Mouse (Mus musculus) heart, adult 2 months (tissue): ENCODE measurements at regions not wholly inside any gene's neighbourhood (a gene's known extent, or its start where the extent isn't known, plus 50 kb on each side); places are given as distances from the start of the nearest gene placed in this dataset.

ENCODE experiments used
- CTCF ChIP-seq: fragments of 200-600 bp; IDR thresholded peaks from 2 replicates; pipeline ENCODE4 v1.8.1; 2022; ENCODE audit warnings: antibody characterized with exemption, mild to moderate bottlenecking, moderate library complexity
- EP300 ChIP-seq: fragments of 200-500 bp; IDR thresholded peaks from 2 replicates; pipeline ENCODE4 v1.6.1; 2011; ENCODE audit warnings: low read depth, low read length, control low read depth; ENCODE audit not compliant: insufficient read depth
- POLR2A ChIP-seq: fragments of 200-500 bp; IDR thresholded peaks from 2 replicates; pipeline ENCODE4 v1.6.1; 2011; ENCODE audit warnings: mild to moderate bottlenecking, low read depth, low read length, control low read depth; ENCODE audit not compliant: insufficient read depth

DNA sequence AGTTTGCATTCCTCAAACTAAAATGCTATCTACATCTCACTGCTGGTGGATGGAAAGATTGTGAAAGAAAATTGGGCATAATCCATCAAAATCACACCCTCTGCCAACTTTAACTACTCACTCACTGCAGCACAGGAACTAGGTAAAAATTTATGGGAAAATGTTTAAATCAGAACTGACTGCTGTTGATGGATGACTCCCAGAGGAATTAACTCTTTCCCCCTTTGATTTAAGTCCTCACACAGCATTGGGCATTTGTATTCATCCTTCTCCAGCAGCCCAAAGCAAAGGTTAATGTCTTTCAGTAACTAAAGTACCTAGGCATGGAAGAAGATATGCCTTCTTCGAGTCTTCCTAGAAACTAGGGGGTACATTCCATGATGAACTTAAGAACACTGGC lies 641.3 kb upstream of the Acvr2a start:
- TF ChIP-seq CTCF (no peak), POLR2A (no peak), EP300 (no peak)
